Mouse (Mus musculus): ENCODE results near the gene Atp5j2. TPM values are rescaled to one million over a fixed set of nuclear protein-coding genes. Genes with fewer than 3 reads are reported as not detected.

Atp5j2 gene
- polyA plus RNA-seq, 1 experiment from 2014 or later = 793 TPM

- H3K27ac ChIP-seq (replicated peaks) = no peak overlapping the region
- H3K27me3 ChIP-seq (replicated peaks) = no peaks in the 10 kb centered on the region
- 77% methylated on average over 7 of the region's 7 CpGs for WGBS
- H3K4me3 ChIP-seq (replicated peaks) = peak overlapping the region; percentile 77; the same call in 1 of the 2 replicates
- peak overlapping the region; percentile 97 for H3K4me2 ChIP-seq
- no peaks in the 10 kb centered on the region for H3K9me3 ChIP-seq (replicated peaks)
- no peak for ATAC-seq (ENCODE audit: low FRiP score)
- peaks cover 21% of the 10 kb centered on the region for H3K4me1 ChIP-seq
- H3K9ac ChIP-seq (replicated peaks) = no peak overlapping the region
- H3K36me3 ChIP-seq = peaks cover 27% of the 10 kb centered on the region
These were observed 8.5 kb upstream of the Atp5j2 start for GRCm38 (mm10) chr5:145200387-145200786.

DNA sequence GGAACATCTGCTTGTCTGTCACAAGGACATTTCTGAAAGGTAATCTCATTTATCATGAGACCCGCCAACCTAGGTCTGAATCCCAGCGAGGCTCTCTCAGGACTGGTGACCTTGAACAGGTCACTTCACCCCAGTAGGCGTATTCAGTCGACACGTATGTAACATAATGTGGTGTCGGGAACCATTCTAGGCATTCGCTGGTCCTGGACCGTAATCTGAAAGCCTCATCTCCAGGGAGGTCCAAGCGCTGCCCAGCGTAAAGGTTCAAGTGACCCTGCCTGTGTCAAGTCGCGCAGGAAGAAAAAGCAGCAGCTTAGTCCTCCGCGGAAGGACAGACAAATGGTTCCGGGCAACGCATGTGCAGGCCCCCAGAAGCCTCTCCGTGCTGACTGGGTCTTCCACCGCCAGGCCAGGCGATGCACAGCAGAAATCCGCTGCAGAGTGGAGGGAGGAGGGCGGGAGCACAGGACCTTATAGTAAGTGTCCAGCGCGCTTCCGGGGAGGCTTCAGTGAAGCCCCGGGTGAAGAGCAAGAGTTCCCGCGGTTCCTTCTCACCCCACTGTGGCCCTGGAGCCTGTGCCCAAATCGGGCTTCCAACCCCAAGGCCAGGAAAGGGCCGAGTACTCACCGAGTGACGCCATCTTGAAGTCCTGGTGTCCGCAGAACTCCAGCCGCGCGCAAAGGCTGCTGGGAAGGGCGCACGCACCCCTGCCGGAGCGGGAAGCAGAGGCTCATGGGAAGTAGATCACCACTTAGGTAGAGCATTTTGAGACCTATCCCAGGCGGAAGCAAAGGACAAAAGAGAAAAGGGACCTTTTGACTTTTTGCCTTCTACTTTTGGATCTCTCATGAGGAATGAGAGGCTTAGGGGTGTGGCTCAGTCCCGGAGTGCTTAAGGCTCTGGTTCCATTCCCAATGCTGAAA lies 725 bp downstream of the Atp5j2 start:
- Histone ChIP-seq H3K4me3 (replicated peaks) (peak overlapping the region; percentile 91), H3K27ac (replicated peaks) (peak overlapping the region; percentile 89), H3K9ac (replicated peaks) (peak overlapping the region; percentile 92), H3K27me3 (replicated peaks) (no peaks in the 10 kb centered on the region), H3K4me2 (peak overlapping the region; percentile 61), H3K4me1 (peaks cover 28% of the 10 kb centered on the region), H3K9me3 (replicated peaks) (no peaks in the 10 kb centered on the region), H3K36me3 (peaks cover 47% of the 10 kb centered on the region)
- peak; percentile 87 for ATAC-seq (ENCODE audit: low FRiP score)
- under 1% methylated on average over 41 of the region's 41 CpGs for WGBS

- Histone ChIP-seq H3K4me3 (replicated peaks) (peak overlapping the region; percentile 91), H3K4me1 (peaks cover 28% of the 10 kb centered on the region), H3K9ac (replicated peaks) (peak overlapping the region; percentile 92), H3K9me3 (replicated peaks) (no peaks in the 10 kb centered on the region), H3K27me3 (replicated peaks) (no peaks in the 10 kb centered on the region), H3K27ac (replicated peaks) (no peak overlapping the region), H3K4me2 (peak overlapping the region; percentile 61), H3K36me3 (peaks cover 47% of the 10 kb centered on the region)
- WGBS = 63% methylated on average over 5 of the region's 5 CpGs
- ATAC-seq (ENCODE audit: low FRiP score) = no peak
These were observed 1.5 kb downstream of the Atp5j2 start for GRCm38 (mm10) chr5:145190373-145190772.

GRCm38 (mm10) chr5:145189416-145189815 lies 2.4 kb downstream of the Atp5j2 start:
- no peak for ATAC-seq (ENCODE audit: low FRiP score)
- H3K27ac ChIP-seq (replicated peaks) = no peak overlapping the region
- no peak overlapping the region for H3K9ac ChIP-seq (replicated peaks)
- H3K4me3 ChIP-seq (replicated peaks) = no peak overlapping the region
- H3K36me3 ChIP-seq = peaks cover 45% of the 10 kb centered on the region
- peaks cover 28% of the 10 kb centered on the region for H3K4me1 ChIP-seq
- H3K27me3 ChIP-seq (replicated peaks) = no peaks in the 10 kb centered on the region
- 93% methylated on average over 6 of the region's 6 CpGs for WGBS
- H3K9me3 ChIP-seq (replicated peaks) = no peaks in the 10 kb centered on the region
- no peak overlapping the region for H3K4me2 ChIP-seq

- no peaks in the 10 kb centered on the region for H3K27me3 ChIP-seq (replicated peaks)
These were observed 6.6 kb downstream of the Atp5j2 start for GRCm38 (mm10) chr5:145185244-145185643.

DNA sequence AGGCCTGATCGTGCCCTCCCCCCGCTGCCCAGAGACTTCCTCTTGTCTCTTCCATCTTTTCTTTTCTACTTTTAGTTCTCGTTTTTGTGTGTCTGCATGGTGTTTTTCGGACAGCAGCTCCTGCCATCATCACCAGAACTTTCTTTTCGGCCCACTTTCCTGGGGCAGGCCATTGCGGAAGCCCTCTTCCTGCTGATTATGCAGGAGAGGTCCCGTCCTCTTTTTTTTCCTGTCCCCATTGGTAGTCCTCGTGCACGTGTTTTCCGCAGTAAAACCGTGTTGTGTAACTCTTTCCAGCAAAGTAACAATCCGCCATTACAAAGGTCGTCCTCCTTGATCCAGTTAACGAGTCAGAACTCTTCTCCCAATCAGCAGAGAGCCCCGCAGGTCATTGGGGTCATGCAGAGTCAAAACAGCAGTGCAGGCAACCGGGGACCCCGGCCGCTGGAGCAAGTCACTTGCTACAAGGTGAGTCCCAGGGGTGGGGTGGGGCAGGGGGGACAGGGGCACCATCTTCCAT lies 13.3 kb downstream of the Atp5j2 start:
- 89% methylated on average over 18 of the region's 18 CpGs for WGBS
- Histone ChIP-seq H3K27me3 (replicated peaks) (no peaks in the 10 kb centered on the region), H3K9ac (replicated peaks) (no peak overlapping the region), H3K4me1 (no peaks in the 10 kb centered on the region), H3K27ac (replicated peaks) (no peak overlapping the region), H3K4me3 (replicated peaks) (no peak overlapping the region), H3K4me2 (no peak overlapping the region), H3K36me3 (peaks cover 99% of the 10 kb centered on the region), H3K9me3 (replicated peaks) (no peaks in the 10 kb centered on the region)
- ATAC-seq (ENCODE audit: low FRiP score) = no peak

More at GRCm38 (mm10) chr5:145185244-145185643, 6.6 kb downstream of the Atp5j2 start:
- Histone ChIP-seq H3K36me3 (peaks cover 75% of the 10 kb centered on the region), H3K4me1 (peaks cover 16% of the 10 kb centered on the region), H3K9me3 (replicated peaks) (no peaks in the 10 kb centered on the region), H3K4me3 (replicated peaks) (no peak overlapping the region), H3K4me2 (no peak overlapping the region), H3K9ac (replicated peaks) (no peak overlapping the region), H3K27ac (replicated peaks) (no peak overlapping the region)
- 100% methylated on average over 2 of the region's 2 CpGs for WGBS
- ATAC-seq (ENCODE audit: low FRiP score) = no peak

DNA sequence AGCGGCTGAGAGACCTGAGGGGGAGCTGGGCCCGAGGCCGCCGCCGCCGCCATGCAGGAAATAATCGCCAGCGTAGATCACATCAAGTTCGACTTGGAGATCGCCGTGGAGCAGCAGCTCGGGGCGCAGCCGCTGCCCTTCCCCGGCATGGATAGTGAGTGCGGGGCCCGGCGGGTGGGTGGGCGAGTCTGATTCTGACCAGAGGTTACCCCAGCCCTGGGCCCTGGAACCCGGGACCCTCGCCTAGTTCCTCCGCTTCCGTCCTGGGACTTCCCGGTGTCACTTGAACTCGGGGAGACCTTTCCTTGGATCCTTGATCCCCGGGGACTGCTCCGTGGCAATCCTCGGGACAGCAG lies 24.6 kb downstream of the Atp5j2 start:
- Histone ChIP-seq H3K9ac (replicated peaks) (peak overlapping the region; percentile 90), H3K9me3 (replicated peaks) (no peaks in the 10 kb centered on the region), H3K27ac (replicated peaks) (peak overlapping the region; percentile 84), H3K4me3 (replicated peaks) (peak overlapping the region; percentile 97), H3K4me1 (peaks cover 45% of the 10 kb centered on the region), H3K27me3 (replicated peaks) (no peaks in the 10 kb centered on the region), H3K4me2 (peak overlapping the region; percentile 97), H3K36me3 (peaks cover 50% of the 10 kb centered on the region)
- WGBS = 0% methylated on average over 26 of the region's 28 CpGs
- ATAC-seq (ENCODE audit: low FRiP score) = peak; percentile 64

- under 1% methylated on average over 51 of the region's 51 CpGs for WGBS
- peak within 1 kb of the TSS; percentile 90 for H3K9ac ChIP-seq (replicated peaks)
- no peaks in the 10 kb centered on the region for H3K27me3 ChIP-seq (replicated peaks)
- H3K4me2 ChIP-seq = peak within 1 kb of the TSS; percentile 97
- H3K4me3 ChIP-seq (replicated peaks) = peak within 1 kb of the TSS; percentile 97
- no peaks in the 10 kb centered on the region for H3K9me3 ChIP-seq (replicated peaks)
- peaks cover 47% of the 10 kb centered on the region for H3K36me3 ChIP-seq
- peaks cover 45% of the 10 kb centered on the region for H3K4me1 ChIP-seq
- ATAC-seq (ENCODE audit: low FRiP score) = peak; percentile 94
- H3K27ac ChIP-seq (replicated peaks) = peak within 1 kb of the TSS; percentile 84
These were observed 25.1 kb downstream of the Atp5j2 start, which contains the start of the genes Ptcd1 and Cpsf4 for GRCm38 (mm10) chr5:145166536-145167305. Gene Ptcd1, minus strand, starts transcription at chr5:145167108. Gene Cpsf4, plus strand, starts transcription at chr5:145167213.

DNA sequence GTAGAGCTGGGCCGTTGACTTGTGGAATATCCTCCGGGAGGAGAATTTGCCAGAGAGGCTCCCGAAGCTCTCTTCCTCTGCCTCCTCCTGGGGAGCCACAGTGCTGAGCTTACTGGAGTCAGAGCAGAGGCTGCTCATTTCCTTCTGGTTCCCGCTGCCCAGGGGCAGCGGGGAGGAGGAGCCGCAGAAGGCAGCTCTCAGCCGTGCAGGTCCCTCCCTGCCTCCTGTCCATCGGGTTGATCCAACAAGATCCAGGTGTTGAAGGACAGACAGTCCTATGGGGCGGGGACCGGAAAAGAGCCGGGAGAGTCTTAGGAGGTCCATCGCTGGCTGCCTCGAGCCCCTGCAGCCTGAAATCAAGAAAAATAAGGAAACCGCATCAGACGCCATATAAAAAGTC lies 26.7 kb downstream of the Atp5j2 start:
- no peak for ATAC-seq (ENCODE audit: low FRiP score)
- WGBS = 91% methylated on average over 15 of the region's 15 CpGs
- Histone ChIP-seq H3K27ac (replicated peaks) (no peak overlapping the region), H3K9me3 (replicated peaks) (no peaks in the 10 kb centered on the region), H3K36me3 (peaks cover 47% of the 10 kb centered on the region), H3K27me3 (replicated peaks) (no peaks in the 10 kb centered on the region), H3K4me1 (peaks cover 45% of the 10 kb centered on the region), H3K4me2 (no peak overlapping the region), H3K4me3 (replicated peaks) (no peak overlapping the region), H3K9ac (replicated peaks) (no peak overlapping the region)

GRCm38 (mm10) chr5:145164710-145165109 lies 27.2 kb downstream of the Atp5j2 start:
- no peak overlapping the region for H3K27ac ChIP-seq (replicated peaks)
- ATAC-seq (ENCODE audit: low FRiP score) = no peak
- 69% methylated on average over 3 of the region's 3 CpGs for WGBS
- H3K4me1 ChIP-seq = peaks cover 45% of the 10 kb centered on the region
- H3K9ac ChIP-seq (replicated peaks) = no peak overlapping the region
- no peaks in the 10 kb centered on the region for H3K9me3 ChIP-seq (replicated peaks)
- no peaks in the 10 kb centered on the region for H3K27me3 ChIP-seq (replicated peaks)
- H3K4me2 ChIP-seq = no peak overlapping the region
- peaks cover 49% of the 10 kb centered on the region for H3K36me3 ChIP-seq
- no peak overlapping the region for H3K4me3 ChIP-seq (replicated peaks)

GRCm38 (mm10) chr5:145161361-145161760 lies 30.5 kb downstream of the Atp5j2 start:
- ATAC-seq (ENCODE audit: low FRiP score) = no peak
- Histone ChIP-seq H3K9ac (replicated peaks) (no peak overlapping the region), H3K4me3 (replicated peaks) (no peak overlapping the region), H3K4me2 (no peak overlapping the region), H3K27me3 (replicated peaks) (no peaks in the 10 kb centered on the region), H3K4me1 (peaks cover 25% of the 10 kb centered on the region), H3K27ac (replicated peaks) (no peak overlapping the region), H3K9me3 (replicated peaks) (no peaks in the 10 kb centered on the region), H3K36me3 (peaks cover 74% of the 10 kb centered on the region)
- WGBS = 95% methylated on average over 14 of the region's 14 CpGs

Data from neural tube, embryonic 15.5 days (tissue).